Mouse (Mus musculus) G1E (cell line): ENCODE data around the gene 4930404H24Rik. TPM values are rescaled to one million over a fixed set of nuclear protein-coding genes. Genes with fewer than 3 reads are reported as not detected.

Source experiments
- ATAC-seq: 2 replicates; pipeline ENCODE4 v1.8.0; 2016; ENCODE audit warnings: mild to moderate bottlenecking; ENCODE audit not compliant: insufficient number of reproducible peaks, poor library complexity, low FRiP score, severe bottlenecking; ENCODE audit errors: extremely low read depth
- DNase-seq: peaks from one replicate; pipeline ENCODE4 v3.0.0; 2012; ENCODE audit warnings: low spot score
- H3K27me3 ChIP-seq: 2 replicates; pipeline ENCODE4 v1.6.1; 2012; ENCODE audit warnings: mild to moderate bottlenecking, low read length, inconsistent platforms; ENCODE audit not compliant: insufficient read depth
- H3K36me3 ChIP-seq: replicated peaks from 2 replicates; pipeline ENCODE3; 2012; ENCODE audit warnings: mild to moderate bottlenecking, inconsistent platforms
- H3K4me1 ChIP-seq: 2 replicates; pipeline ENCODE4 v1.6.1; 2012; ENCODE audit warnings: low read depth, low read length, inconsistent platforms, mixed read lengths; ENCODE audit not compliant: insufficient read depth
- H3K4me3 ChIP-seq: 2 replicates; pipeline ENCODE4 v1.5.1; 2012; ENCODE audit warnings: low read depth, mild to moderate bottlenecking, inconsistent platforms, low read length, moderate library complexity, mixed read lengths
- H3K9me3 ChIP-seq: replicated peaks from 2 replicates; pipeline ENCODE4 v1.6.1; 2012; ENCODE audit warnings: inconsistent platforms
- CTCF ChIP-seq: IDR thresholded peaks from 2 replicates; pipeline ENCODE4 v1.5.1; 2012; ENCODE audit warnings: low read depth, low read length, inconsistent platforms, mixed read lengths
- GATA1 ChIP-seq: IDR thresholded peaks from 2 replicates; pipeline ENCODE4 v1.6.1; 2012; ENCODE audit warnings: borderline replicate concordance, low read length, inconsistent platforms, mixed read lengths
- GATA2 ChIP-seq: IDR thresholded peaks from 2 replicates; pipeline ENCODE4 v1.6.1; 2012; ENCODE audit warnings: low read depth, low read length, inconsistent platforms, borderline replicate concordance
- POLR2AphosphoS5 ChIP-seq: IDR thresholded peaks from 2 replicates; pipeline ENCODE4 v1.6.1; 2012; ENCODE audit warnings: low read depth, low read length, inconsistent platforms; ENCODE audit not compliant: insufficient replicate concordance
- TAL1 ChIP-seq: conservative IDR thresholded peaks from 2 replicates; pipeline ENCODE4 v1.6.1; 2012; ENCODE audit warnings: low read depth, low read length, inconsistent platforms, mixed read lengths
- polyA plus RNA-seq: library from polyadenylated mRNA; stranded (reverse); fragments of >175 nt; gene quantifications from 2 replicates; pipeline ENCODE4 v1.2.3, GENCODE M21; 2012
- total RNA-seq, 2 experiments: library from RNA; stranded (forward) in 1 of 2; stranded (reverse) in 1 of 2; fragments of 200-1000 nt in 1 of 2; fragments of >200 nt in 1 of 2; fragmentation: Nextera tagmentation in 1 of 2; gene quantifications; 2 replicates each; pipeline ENCODE4 v1.2.3; 2014 to 2017

Gene 4930404H24Rik
- total and polyA plus RNA-seq, 3 experiments = not detected

- DNase-seq = no peak
- Histone ChIP-seq H3K36me3 (no peaks in the 10 kb centered on the region), H3K4me1 (peaks cover 49% of the 10 kb centered on the region), H3K27me3 (peaks cover 75% of the 10 kb centered on the region), H3K4me3 (no peak overlapping the region), H3K9me3 (peaks cover 2% of the 10 kb centered on the region; the same call in 1 of the 2 replicates)
- ATAC-seq = no peak
- TF ChIP-seq CTCF (peak; percentile 36; the same call in 1 of the 2 replicates), GATA2 (no peak), POLR2AphosphoS5 (no peak), TAL1 (no peak), GATA1 (no peak)
These were observed 38.4 kb downstream of the 4930404H24Rik start for GRCm38 (mm10) chr2:153530948-153531347.

- peaks cover 2% of the 10 kb centered on the region; the same call in 1 of the 2 replicates for H3K9me3 ChIP-seq
- ATAC-seq (no peak), DNase-seq (no peak)
- TF ChIP-seq POLR2AphosphoS5 = no peak
- no peak for TF ChIP-seq GATA2
- TF ChIP-seq CTCF = no peak
- TF ChIP-seq GATA1 = no peak
- no peak for TF ChIP-seq TAL1
- peaks cover 77% of the 10 kb centered on the region for H3K27me3 ChIP-seq
- no peaks in the 10 kb centered on the region for H3K36me3 ChIP-seq
- H3K4me1 ChIP-seq = peaks cover 21% of the 10 kb centered on the region
- no peak overlapping the region for H3K4me3 ChIP-seq
These were observed 41.4 kb downstream of the 4930404H24Rik start for GRCm38 (mm10) chr2:153533981-153534380.

- TF ChIP-seq CTCF (no peak), POLR2AphosphoS5 (no peak)
- no peak for ATAC-seq
- peaks cover 84% of the 10 kb centered on the region for H3K27me3 ChIP-seq
- no peak for DNase-seq
- no peak overlapping the region for H3K4me3 ChIP-seq
- H3K4me1 ChIP-seq = peaks cover 7% of the 10 kb centered on the region; the same call in 1 of the 2 replicates
- H3K9me3 ChIP-seq = peaks cover 2% of the 10 kb centered on the region; the same call in 1 of the 2 replicates
- no peaks in the 10 kb centered on the region for H3K36me3 ChIP-seq
These were observed 46.3 kb downstream of the 4930404H24Rik start for GRCm38 (mm10) chr2:153538898-153539297.

- Histone ChIP-seq H3K4me3 (no peak overlapping the region), H3K4me1 (peaks cover 42% of the 10 kb centered on the region), H3K27me3 (peaks cover 89% of the 10 kb centered on the region), H3K9me3 (no peaks in the 10 kb centered on the region), H3K36me3 (no peaks in the 10 kb centered on the region)
- ATAC-seq (no peak), DNase-seq (no peak)
- TF ChIP-seq TAL1 (no peak), GATA1 (no peak), CTCF (no peak), GATA2 (no peak), POLR2AphosphoS5 (no peak)
These were observed 50.5 kb downstream of the 4930404H24Rik start for GRCm38 (mm10) chr2:153542936-153543668.

Other genes starting within 250 kb of the 4930404H24Rik start
- gene Kif3b, start 201.4 kb upstream of the 4930404H24Rik start, total RNA-seq (2014; fragmentation: Nextera tagmentation) = 12.0 and 12.9 TPM in 2 replicates
- 25.2 and 26.1 TPM in 2 replicates for gene Kif3b, start 201.4 kb upstream of the 4930404H24Rik start, total RNA-seq (2017)
- gene Kif3b, start 201.4 kb upstream of the 4930404H24Rik start, polyA plus RNA-seq = 3.0 and 3.7 TPM in 2 replicates
- 50.0 and 51.9 TPM in 2 replicates for gene Asxl1, start 147.0 kb upstream of the 4930404H24Rik start, total RNA-seq (2014; fragmentation: Nextera tagmentation)
- 45.8 and 54.3 TPM in 2 replicates for gene Asxl1, start 147.0 kb upstream of the 4930404H24Rik start, total RNA-seq (2017)
- gene Asxl1, start 147.0 kb upstream of the 4930404H24Rik start, polyA plus RNA-seq = 16.8 and 17.4 TPM in 2 replicates
- 39.2 and 45.3 TPM in 2 replicates for gene Nol4l, start 37.2 kb downstream of the 4930404H24Rik start, total RNA-seq (2014; fragmentation: Nextera tagmentation)
- 13.5 and 13.9 TPM in 2 replicates for gene Nol4l, start 37.2 kb downstream of the 4930404H24Rik start, total RNA-seq (2017)
- 19.8 and 23.4 TPM in 2 replicates for gene Nol4l, start 37.2 kb downstream of the 4930404H24Rik start, polyA plus RNA-seq
- 19.1 and 20.9 TPM in 2 replicates for gene Commd7, start 140.0 kb downstream of the 4930404H24Rik start, total RNA-seq (2014; fragmentation: Nextera tagmentation)
- gene Commd7, start 140.0 kb downstream of the 4930404H24Rik start, total RNA-seq (2017) = 30.9 and 34.7 TPM in 2 replicates
- 26.5 and 29.7 TPM in 2 replicates for gene Commd7, start 140.0 kb downstream of the 4930404H24Rik start, polyA plus RNA-seq
- 17.5 and 18.9 TPM in 2 replicates for gene Dnmt3b, start 156.7 kb downstream of the 4930404H24Rik start, total RNA-seq (2014; fragmentation: Nextera tagmentation)
- gene Dnmt3b, start 156.7 kb downstream of the 4930404H24Rik start, total RNA-seq (2017) = 10.3 and 11.2 TPM in 2 replicates
- gene Dnmt3b, start 156.7 kb downstream of the 4930404H24Rik start, polyA plus RNA-seq = 27.9 and 32.5 TPM in 2 replicates
- not detected in 2 replicates for gene Dnmt3c, start 203.9 kb downstream of the 4930404H24Rik start, total RNA-seq (2014; fragmentation: Nextera tagmentation)
- not detected in 2 replicates for gene Dnmt3c, start 203.9 kb downstream of the 4930404H24Rik start, total RNA-seq (2017)
- gene Dnmt3c, start 203.9 kb downstream of the 4930404H24Rik start, polyA plus RNA-seq = 0.02 TPM in 1 of 2 replicates, not detected in the other
- 89.8 and 98.7 TPM in 2 replicates for gene Mapre1, start 248.5 kb downstream of the 4930404H24Rik start, total RNA-seq (2014; fragmentation: Nextera tagmentation)
- 193 and 221 TPM in 2 replicates for gene Mapre1, start 248.5 kb downstream of the 4930404H24Rik start, total RNA-seq (2017)
- gene Mapre1, start 248.5 kb downstream of the 4930404H24Rik start, polyA plus RNA-seq = 2.4 and 3.5 TPM in 2 replicates